Mouse (Mus musculus) gastrocnemius, postnatal 25 days (tissue): Measurements from ENCODE around the gene Cfap70. TPM values are rescaled to one million over a fixed set of nuclear protein-coding genes. Genes with fewer than 3 reads are reported as not detected.
A peak's percentile ranks its signal among the peaks of the same experiment; 100 is the strongest.

ENCODE experiments used
- DNase-seq: peaks from one replicate; pipeline ENCODE4 v3.0.0; 2022
- long read RNA-seq, 2 experiments: library from polyadenylated mRNA; stranded (forward); transcript quantifications; one replicate each; pipeline ENCODE4 v2.0.0; 2021
- total RNA-seq, 2 experiments: library from RNA; stranded (reverse); gene quantifications; 1 replicate in 1 of 2; 2 replicates in 1 of 2; pipeline ENCODE4 v1.2.3; 2021

Gene Cfap70
- under 1 TPM; 0.24 to 0.28 TPM for total RNA-seq
- long read RNA-seq, experiment 1: 0 reads
- long read RNA-seq, experiment 2, partial matches to known transcripts: 0 of 1 reads
- long read RNA-seq, experiment 2, other reads (novel, unspliced or antisense): 1 of 1 reads

DNA sequence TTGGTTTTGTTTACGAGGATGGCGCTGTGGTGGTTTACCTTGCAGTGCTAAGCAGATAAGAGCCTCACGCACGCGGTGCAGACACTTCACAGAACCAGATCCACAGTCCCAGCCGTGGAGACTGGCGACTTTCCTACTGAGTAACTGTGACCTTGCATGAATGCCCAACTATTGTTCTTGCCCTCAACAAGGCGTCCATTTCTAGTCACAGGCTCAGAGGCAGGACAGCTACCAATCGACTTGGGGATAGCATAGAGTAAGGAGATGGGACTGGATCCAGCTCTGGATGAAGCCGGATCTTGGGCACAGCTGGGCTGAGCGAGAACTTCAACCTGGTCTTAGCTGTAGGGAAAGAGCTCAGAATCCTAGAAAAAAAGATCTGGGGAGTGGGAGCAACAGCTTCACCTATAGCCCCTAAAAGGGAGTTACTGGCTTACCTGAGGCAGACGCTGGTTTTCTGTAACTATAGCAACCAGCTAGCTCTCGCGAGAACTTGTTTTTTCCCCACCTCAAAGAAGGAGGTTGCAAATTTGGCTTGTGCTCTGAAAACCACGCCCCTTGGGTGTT is at the start of gene Cfap70:
TSS of gene Cfap70 (minus strand) at position 462 of the 567 bp plus-strand sequence.
- no peak for DNase-seq

DNA sequence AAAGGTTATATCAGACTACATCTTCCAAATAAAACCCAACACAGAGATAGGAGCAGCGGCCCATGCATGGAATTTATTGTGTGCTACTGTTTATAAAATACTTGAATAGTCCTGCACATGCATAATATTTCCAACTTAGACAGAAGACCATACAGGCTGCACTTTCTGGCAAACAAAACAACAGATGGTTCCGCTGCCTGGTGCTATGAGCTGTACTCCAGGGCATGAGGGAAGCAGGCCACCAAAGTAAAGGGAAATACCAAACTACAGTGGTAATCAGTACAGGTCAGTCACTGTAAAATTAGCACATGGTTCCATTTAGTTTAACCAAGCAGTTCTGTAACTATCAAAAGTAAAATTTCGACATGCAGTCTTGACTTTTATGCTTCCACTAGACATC is 48.0 kb upstream of the Cfap70 start:
- DNase-seq: no peak

DNA sequence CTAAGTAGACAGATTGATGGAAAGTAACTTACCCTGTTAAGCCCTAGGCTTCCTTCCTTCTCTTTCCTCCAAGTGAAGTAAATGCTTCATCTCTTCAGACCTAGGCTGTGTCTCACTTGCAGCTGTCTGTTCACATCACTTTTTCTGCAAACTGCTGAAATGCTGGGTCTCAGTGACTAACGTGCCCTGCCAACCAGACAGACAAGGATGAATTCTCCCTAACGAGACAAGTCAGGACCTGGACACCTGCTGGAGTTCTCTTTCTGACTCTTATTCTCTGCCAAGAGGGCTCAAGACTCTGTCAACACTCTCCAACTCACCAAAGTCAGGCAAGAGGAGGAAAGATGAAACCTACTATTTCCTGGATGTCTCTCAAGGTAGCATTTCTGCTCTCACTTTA is 44.6 kb upstream of the Cfap70 start, which contains the start of gene Mss51:
TSS of gene Mss51 (minus strand) at position 299 of the 400 bp plus-strand sequence.
- peak; percentile 24 for DNase-seq

DNA sequence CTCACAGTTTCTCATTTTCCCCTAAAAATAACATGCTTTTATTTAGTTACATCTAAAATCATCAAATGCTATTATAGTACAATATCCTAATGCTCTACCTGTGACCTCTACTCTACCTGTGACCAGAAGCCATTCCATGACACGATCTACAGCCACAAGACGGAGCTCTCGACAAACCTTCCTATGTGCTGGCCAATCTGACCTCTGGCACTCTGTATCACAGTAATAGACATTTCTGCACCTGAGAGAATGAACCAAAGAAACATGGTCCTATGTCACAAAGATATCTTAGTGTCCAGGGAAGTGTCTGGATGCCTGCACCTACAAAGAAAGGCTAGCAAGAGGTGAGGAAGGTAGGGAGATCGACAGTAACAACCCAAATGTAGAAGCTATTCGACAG is 34.0 kb upstream of the Cfap70 start:
- no peak for DNase-seq

DNA sequence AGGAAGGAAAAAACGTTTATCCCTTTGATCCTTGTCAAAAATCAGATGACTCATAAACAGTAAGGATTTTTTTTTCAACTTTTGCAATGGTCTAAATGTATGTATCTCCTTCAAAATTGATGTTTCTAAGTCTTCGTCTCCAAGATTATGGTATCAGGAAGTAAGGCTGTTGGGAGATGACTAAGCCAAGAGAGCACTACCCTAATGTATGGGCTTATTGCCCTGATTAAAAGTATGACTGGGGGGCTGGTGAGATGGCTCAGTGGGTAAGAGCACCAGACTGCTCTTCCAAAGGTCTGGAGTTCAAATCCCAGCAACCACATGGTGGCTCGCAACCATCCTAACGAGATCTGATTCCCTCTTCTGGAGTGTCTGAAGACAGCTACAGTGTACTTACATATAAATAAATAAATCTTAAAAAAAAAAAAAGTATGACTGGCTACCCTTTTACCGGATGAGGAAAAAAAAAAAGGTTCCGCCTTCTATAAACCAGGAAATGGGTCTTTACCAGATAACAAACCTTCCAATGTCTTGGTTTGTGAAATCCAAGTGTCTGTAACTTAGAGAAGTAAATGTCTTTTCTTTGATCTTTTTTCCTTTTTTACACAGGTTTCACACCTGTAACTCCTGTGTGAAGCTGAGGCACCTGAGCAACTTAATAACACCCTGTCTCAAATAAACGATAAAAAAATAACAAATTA is 30.2 kb upstream of the Cfap70 start:
- no peak for DNase-seq

DNA sequence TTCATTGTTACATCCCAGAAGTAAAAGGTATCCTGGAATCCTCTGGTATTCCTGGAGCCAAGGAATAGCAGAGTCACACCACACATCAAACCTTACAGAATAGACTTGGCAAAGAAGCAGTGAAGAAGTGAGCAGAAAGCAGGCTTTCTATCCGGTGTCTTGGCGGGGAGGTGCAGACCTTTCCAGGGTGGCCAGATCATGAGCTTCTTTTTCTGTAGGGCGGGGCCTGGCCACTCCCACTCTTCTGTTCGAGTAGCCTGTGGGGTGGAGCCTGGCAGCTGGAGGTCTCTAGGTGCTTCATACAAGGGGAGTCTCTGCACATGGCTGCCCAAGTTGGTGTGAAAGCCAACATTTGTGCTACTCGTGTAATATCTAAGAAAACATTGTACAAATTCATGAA is 29.2 kb upstream of the Cfap70 start:
- DNase-seq: no peak

DNA sequence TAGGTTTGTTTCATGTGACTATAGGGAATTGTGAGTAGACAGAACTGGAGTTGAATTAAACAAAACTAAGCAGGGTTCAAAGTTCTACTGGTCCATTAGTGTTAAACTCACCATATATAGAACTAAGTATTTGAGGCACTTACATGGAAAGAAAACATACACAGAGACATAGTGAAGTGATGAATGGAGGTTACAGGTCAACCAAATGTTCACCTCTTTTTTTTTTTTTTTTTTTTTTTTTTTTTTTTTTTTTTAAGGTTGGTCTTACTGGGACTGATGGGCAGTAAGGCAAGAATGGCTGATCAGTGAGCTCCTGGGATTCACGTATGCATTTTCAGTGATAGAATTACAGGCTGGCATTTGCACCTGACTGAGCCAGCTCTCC is 28.2 kb upstream of the Cfap70 start:
- no peak for DNase-seq

DNA sequence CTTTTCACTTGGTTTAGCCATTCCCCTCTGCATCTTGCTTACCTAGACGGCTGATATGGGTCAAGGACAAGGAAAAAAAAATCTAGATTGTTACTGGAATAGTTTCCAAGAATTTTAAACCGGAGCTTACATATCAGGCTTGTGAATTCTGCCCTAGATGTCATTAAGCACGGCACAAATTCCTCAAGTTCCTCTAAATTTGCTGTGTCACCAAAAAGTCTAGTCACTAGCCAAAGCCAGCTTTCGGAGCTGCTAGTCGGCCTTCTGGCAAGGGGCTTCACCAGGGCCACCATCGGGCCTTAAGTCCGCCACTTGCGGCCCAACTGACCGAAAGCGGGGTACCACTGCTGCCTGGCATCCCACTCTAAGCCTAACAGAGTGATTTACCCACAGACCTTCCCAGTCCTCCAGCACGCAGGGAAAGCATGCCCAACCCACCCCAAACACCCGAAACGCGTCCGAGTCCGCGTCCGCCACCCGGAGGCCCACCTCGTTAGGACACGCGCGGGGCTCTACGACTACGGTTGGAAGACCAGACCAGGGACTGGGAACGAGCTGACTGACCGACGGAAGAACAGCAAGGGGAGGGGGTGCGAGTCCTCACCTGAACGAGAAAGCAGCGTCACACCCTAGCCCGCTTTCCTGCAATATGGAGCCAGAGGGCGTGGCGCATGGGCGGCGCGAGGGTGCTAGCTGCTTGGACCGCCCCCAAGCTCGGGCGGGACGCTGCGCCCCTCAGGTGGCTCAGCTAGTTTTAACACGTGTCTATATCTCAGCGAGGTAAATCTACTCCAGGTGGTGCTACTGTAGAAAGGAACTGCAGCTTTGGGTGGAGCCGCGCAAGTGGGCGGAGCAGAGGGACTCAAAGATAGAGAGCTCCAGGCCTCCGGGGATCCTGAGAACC is 27.5 kb upstream of the Cfap70 start, which contains the start of gene Anxa7:
TSS of gene Anxa7 (minus strand) at position 843 of the 904 bp plus-strand sequence.
- DNase-seq: peak; percentile 73

DNA sequence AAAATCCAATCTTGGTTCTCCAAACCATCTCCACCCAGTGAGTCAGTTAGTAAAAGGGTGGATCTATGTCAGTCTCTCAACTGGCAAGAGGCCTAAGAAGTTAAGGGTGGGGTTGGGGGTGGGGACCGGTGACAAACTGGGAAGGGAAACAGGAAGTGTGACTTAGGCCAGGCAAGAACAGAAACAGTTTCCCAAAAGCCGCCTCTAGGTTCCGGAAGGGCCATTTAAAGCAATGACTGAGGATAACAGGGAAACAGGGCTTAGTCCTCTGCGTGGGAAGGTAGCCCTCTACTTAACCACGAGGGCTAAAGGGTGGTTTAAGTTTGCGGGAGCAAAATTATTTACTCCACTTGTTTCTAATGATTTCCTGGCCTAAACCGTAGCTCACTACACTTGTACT is 26.8 kb upstream of the Cfap70 start:
- peak; percentile 59 for DNase-seq

DNA sequence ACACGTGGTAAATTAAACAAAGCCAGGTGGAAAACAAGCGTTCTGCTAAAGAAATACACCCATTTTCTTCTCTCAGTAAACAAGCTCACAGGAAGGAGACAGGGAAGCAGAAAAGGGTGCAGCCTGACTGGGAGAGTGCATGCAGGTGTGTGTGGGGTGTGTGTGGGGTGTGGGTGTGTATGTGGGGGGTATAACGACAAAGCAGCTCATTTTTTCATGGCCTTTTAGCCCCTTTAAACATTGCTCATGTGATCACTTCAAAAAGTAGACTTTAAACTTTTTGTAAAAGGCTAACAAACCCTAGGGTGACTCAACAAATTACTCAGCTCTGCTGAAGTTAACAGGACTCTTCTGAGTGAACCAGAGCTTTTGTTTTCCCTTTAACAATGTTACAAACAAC is 26.4 kb upstream of the Cfap70 start:
- no peak for DNase-seq

DNA sequence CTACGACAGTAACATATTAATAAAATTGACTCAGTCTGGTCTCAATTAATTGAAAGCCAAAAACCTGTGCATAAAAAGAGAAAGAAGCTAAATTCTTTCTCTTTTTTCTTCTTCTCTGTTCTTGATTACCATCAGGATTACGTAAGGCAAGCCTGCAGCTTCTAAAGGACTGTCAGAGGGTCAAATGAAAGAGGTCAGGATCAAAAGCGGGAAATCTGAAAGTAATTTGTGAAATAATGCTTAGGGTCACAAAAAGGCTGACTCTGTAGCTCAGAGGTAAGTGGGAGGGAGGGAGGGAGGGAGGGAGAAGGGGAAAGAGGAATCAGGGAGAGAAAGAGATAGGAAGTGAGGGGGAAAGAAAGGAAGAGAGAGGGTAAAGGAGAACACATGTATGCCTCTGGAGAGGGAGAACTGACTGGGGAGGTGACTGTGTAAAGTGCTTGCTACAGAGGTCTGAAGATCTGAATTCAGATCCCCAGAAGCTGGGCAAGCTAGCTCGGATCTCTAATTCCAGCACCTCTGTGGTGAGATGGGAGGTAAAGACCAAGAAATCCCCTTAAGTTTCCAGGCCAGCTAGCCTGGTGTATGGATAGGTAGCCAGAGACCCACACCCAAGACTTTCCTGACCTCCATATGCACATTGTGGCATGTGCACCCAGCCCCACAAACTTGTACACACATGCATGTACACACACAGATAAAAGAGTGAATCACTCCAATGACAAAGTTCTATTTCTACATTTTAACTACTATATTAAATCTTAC is 25.4 kb upstream of the Cfap70 start:
- DNase-seq: no peak

DNA sequence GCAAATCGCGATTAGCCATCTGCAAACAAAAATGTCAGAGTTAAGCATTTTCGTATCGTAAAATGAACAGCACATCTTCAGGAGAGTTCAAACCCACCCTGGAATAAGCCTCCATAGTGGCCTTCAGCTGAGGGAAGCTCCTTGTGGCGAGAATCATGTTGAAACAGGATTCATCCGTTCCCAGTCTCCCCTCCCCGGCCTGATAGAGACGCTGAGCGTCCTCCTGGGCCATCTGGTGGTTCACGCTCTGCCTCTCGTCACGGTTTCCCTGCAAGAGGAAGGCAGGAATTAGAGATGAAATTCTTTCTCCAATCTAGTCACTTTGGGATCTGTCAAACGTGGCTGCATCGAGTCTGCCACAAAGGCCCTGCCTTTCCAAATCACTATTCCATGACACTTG is 8.2 kb upstream of the Cfap70 start:
- no peak for DNase-seq

DNA sequence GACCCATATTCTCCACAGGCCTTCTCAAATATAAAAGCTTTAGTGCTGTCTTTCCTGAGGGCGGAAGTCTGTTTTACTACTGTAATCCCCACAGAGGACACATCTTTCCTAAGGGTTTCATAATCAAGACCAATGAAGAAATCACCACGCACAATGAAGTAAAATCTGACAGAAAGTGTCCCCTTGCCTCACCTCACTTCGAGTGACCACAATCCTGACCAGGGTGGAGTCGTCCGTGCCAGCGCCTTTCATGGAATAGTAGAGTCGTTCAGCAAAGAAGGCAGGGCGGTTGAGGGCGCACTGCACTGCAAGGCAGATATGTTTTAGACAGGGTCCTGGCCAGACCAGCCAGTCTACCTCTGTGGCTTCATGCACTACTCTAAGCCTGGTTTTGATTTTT is 6.4 kb upstream of the Cfap70 start:
- DNase-seq: no peak

DNA sequence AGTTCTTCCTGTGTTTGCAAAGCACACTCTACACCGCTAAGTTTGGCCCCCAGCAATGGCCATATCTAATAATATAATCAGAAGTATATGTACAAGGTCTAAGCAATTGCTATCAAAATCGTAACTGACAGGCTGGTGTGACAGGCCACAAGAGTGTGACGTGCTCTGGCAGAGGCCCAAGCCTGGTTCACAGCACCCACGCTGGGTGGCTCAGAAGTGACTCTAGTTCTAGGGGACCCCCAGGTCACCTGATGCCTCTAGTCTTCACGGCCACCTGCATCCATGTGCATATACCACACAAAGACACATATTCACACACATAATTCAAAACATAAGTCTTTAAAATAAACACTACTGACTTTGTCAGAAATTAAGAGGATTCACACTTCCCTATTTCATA is 903 bp upstream of the Cfap70 start:
- DNase-seq: no peak

DNA sequence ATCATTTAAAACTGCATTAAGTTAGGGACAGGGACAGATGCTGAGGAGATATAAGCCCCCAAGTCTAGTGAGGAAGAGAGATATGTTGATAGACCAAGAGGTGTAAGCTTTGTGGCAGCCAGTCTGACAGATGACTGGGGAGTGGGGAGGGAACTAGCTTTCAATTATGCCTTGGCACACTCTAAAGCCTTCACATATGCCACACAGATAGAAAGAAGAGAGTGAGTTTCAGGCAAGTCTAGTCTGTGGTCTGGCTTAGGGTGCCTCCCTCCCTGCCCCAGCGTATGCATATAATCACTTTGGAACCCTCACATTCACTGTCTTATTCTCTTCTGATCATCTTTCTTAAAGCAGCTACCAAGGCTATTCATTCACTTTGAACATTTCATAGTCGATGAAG is 724 bp downstream of the Cfap70 start:
- DNase-seq: no peak

DNA sequence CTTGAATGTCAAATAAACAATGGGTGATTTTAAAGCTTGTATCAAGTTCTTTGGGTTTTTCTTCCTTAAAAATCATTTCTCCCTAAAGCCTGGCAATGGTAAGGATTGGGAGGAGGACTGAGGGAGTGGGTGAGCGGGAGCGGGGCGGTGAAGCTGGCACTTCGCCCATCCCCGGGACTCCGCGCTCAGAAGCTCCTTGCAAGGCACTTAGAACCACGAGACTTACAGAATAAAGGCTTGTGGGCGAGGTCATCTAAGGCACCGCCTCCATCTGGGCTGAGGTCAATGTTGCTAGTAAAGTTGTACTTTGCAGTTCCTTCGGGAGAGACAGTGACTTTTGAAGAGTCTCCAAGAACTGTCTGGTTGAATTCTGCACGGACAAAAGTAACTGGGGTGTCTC is 4.8 kb downstream of the Cfap70 start:
- DNase-seq: no peak

DNA sequence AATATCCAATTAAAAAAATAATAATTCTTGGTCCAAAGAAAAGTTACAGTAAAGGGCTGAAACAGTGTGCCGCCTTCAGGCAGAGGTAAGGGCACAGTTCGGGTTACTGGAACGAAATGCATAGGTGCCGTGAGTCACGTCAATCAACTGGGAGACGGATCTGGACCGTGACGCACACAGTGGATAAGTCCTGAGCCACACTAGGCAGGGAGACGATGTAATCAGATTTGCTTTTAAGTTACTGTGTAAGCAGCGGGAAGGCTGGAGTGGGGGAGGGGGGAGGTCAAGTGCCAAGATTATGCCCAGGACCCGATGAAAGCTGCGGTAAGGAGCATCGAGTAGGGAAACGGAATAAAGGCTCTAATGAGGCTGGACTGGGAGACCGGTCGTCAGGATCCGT is 9.8 kb downstream of the Cfap70 start:
- DNase-seq: no peak

DNA sequence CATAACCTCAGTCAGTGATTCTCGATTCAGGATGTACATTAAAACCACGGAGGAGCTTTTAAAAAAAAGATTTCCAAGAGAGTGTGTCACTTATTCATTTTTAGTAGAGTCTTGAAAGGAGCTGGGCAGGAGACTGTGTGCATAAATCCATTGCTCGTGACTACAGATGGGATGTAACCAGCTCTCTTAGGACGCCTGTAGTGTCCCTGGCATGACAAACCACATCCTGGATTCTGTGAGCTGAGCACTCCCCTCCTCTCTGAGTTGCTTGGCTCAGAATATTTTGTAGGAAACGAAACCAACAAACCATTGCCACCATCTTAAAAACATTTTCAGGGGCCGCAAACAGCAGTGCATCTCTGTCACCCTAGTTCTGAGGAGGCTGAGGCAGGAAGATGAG is 15.1 kb downstream of the Cfap70 start:
- no peak for DNase-seq

DNA sequence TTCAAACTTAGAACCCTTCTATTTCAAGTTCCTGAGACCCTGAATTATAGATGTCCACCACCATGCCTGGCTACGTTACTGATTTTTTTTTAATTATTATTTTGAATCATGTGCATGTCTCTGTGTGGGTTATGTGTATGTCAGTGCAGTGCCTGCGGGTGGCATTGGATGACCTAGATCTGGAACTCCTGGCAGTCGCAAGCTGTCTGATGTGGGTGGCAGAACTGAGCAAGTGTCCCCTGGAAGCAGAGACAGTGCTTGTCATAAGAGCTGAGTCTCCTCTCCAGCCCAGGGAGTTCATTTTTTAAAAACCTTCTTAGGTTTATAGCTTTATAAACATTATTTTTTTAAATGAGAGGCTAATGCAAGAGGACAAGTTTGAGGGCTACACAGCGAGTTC is 19.6 kb downstream of the Cfap70 start:
- DNase-seq: peak; percentile 33

DNA sequence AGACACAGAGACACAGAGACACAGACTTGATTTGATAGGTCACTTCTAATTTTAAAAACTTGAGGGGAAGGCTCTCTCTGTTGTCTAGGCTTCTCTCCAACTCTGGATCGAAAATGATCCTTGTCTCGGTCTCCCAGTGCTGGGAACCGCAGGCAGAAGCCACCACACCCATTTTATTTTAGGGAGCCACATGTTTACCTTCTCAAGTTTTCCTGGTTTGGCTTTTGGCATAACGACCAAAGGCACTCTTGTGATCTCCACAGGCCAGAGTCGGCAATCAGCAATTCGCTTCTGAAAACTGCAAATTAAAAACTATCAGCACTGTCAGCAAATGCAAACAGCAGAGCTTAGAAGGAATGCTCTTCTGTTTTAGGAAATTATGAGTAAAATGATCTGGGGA is 20.3 kb downstream of the Cfap70 start:
- DNase-seq: peak; percentile 39

DNA sequence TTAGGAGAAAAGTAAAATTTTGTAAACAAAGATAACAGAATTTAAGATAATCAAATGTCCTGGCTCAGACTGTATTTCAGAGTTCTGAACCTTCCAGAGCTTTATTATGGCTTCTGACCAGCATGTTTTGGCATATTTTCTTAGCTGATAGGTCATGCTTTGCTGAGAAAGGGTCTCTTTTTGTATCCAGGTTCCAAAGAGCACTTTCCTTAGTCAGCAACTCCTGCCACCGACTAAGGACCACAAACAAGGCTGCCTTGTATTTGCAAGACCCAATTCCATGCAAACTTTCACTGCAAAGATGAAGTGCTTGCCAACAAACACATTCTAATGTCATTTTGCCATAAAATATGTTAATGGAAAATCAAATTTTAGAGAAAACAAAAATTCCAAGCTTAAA is 22.2 kb downstream of the Cfap70 start:
- no peak for DNase-seq

DNA sequence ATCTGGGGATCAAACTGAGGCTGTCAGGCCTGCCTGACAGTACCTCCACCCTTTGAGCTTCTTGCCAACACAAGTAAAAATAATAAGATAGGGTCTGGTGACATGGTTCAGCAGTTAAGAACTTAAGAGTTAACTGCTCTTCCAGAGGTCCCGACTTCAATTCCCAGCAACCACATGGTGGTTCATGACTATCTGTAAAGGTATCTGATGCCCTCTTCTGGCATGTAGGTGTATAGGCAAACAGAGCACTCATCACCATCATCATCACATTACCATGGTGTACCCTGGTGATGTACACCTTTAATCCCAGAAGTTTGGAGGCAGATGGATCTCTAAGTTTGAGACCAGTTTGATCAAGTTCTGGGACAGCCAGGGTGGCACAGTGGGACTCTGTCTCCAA is 23.4 kb downstream of the Cfap70 start:
- DNase-seq: no peak
